Mouse (Mus musculus): ENCODE measurements at regions not wholly inside any gene's neighbourhood (a gene's known extent, or its start where the extent isn't known, plus 50 kb on each side); places are given as distances from the start of the nearest gene placed in this dataset.
A peak's percentile ranks its signal among the peaks of the same experiment; 100 is the strongest.

DNA sequence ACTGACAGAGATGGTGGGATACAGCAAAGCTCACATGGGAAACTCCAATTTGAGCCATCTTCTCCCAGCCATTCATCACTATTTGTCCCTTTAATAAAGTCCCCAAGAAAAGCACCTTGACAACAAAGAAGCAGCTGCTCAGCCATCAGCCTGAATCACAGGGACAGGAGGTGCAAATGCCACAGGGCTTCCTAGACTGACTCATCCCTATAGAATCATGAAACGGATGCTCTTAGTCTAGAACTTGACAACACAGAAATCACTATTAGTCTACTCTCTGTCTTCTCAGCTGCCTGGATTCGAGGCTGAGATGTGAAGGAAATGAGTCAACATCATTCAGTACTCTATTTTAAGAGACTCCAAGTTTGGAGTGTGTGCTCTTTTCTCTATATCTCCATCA lies 365.4 kb upstream of the Gm10306 start:
- ATAC-seq, result no peak
- no peak overlapping the region for H3K4me2 ChIP-seq (replicated peaks)
- no peaks in the 10 kb centered on the region for H3K4me1 ChIP-seq (replicated peaks)
- WGBS, result 79% methylated on average over 2 of the region's 2 CpGs
- H3K27ac ChIP-seq, result no peak overlapping the region
- H3K9ac ChIP-seq (replicated peaks), result no peak overlapping the region
- H3K9me3 ChIP-seq, result no peaks in the 10 kb centered on the region
- no peaks in the 10 kb centered on the region for H3K27me3 ChIP-seq
- H3K4me3 ChIP-seq (replicated peaks), result no peak overlapping the region
- H3K36me3 ChIP-seq, result no peaks in the 10 kb centered on the region

- no peak overlapping the region for H3K4me3 ChIP-seq (replicated peaks)
- 95% methylated on average over 1 of the region's 1 CpGs for WGBS
- no peak overlapping the region for H3K27ac ChIP-seq
- H3K4me1 ChIP-seq (replicated peaks), result no peaks in the 10 kb centered on the region
- H3K9me3 ChIP-seq, result no peaks in the 10 kb centered on the region
- H3K9ac ChIP-seq (replicated peaks), result no peak overlapping the region
- ATAC-seq, result no peak
- no peaks in the 10 kb centered on the region for H3K36me3 ChIP-seq
- H3K27me3 ChIP-seq, result no peaks in the 10 kb centered on the region
- H3K4me2 ChIP-seq (replicated peaks), result no peak overlapping the region
Measured at GRCm38 (mm10) chr4:94216265-94216664, 340.1 kb upstream of the Gm10306 start.

DNA sequence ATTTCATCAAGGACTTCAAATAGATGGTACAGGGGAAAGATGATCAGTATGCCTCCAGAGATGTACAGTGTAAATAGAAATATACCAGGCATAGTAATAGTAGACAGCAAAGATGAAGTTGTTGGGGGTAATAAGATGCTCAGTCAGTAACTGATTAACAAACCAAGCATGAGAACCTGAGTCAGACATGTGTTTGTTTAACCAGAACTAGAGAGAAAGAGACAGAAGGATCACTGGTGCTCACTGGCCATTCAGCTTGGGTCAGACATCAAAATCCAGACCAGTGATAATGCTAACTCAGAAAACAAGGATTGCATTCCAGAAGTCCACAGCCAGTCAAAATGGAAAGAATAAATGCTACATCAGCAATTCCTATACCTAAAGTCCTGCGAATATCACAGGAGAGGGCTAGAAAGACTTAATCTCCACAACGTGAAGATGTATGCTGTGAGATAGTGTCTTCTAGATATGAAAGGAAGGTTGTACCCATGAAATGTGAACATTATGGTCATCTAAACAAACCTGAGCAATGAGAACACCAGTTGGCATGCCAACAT lies 320.6 kb upstream of the Gm10306 start:
- H3K27me3 ChIP-seq, result no peaks in the 10 kb centered on the region
- H3K27ac ChIP-seq, result no peak overlapping the region
- no peak overlapping the region for H3K4me3 ChIP-seq (replicated peaks)
- H3K4me2 ChIP-seq (replicated peaks), result no peak overlapping the region
- 93% methylated on average over 2 of the region's 2 CpGs for WGBS
- no peak for ATAC-seq
- no peaks in the 10 kb centered on the region for H3K36me3 ChIP-seq
- no peak overlapping the region for H3K9ac ChIP-seq (replicated peaks)
- H3K9me3 ChIP-seq, result no peaks in the 10 kb centered on the region
- no peaks in the 10 kb centered on the region for H3K4me1 ChIP-seq (replicated peaks)

GRCm38 (mm10) chr4:94256026-94256425 lies 300.3 kb upstream of the Gm10306 start:
- 92% methylated on average over 1 of the region's 1 CpGs for WGBS
- no peaks in the 10 kb centered on the region for H3K27me3 ChIP-seq
- H3K4me3 ChIP-seq (replicated peaks), result no peak overlapping the region
- ATAC-seq, result no peak
- no peaks in the 10 kb centered on the region for H3K9me3 ChIP-seq
- H3K36me3 ChIP-seq, result no peaks in the 10 kb centered on the region
- H3K4me2 ChIP-seq (replicated peaks), result no peak overlapping the region
- H3K9ac ChIP-seq (replicated peaks), result no peak overlapping the region
- H3K27ac ChIP-seq, result no peak overlapping the region
- no peaks in the 10 kb centered on the region for H3K4me1 ChIP-seq (replicated peaks)

DNA sequence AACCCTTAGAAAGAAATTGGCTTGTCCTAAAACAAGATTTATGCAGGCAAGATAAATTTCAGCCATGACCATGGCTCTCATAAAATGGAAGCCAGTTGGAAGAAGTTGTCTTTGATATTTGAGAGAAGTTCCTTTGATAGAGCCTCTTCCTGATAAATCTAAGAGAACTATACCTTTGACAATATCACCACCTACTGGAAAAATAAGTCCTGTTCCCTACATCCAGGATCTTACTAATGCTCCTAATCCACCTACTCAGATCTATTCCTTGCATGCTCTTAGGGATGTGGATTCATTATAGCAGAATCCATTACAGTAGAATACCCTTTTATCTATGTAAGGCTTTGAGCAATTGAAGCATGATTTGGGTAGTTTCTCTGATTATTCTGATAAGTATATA lies 295.2 kb upstream of the Gm10306 start:
- H3K9me3 ChIP-seq, result no peaks in the 10 kb centered on the region
- H3K4me2 ChIP-seq (replicated peaks), result no peak overlapping the region
- ATAC-seq, result no peak
- no peak overlapping the region for H3K9ac ChIP-seq (replicated peaks)
- H3K27me3 ChIP-seq, result no peaks in the 10 kb centered on the region
- H3K27ac ChIP-seq, result no peak overlapping the region
- no peaks in the 10 kb centered on the region for H3K36me3 ChIP-seq
- H3K4me1 ChIP-seq (replicated peaks), result no peaks in the 10 kb centered on the region
- H3K4me3 ChIP-seq (replicated peaks), result no peak overlapping the region

DNA sequence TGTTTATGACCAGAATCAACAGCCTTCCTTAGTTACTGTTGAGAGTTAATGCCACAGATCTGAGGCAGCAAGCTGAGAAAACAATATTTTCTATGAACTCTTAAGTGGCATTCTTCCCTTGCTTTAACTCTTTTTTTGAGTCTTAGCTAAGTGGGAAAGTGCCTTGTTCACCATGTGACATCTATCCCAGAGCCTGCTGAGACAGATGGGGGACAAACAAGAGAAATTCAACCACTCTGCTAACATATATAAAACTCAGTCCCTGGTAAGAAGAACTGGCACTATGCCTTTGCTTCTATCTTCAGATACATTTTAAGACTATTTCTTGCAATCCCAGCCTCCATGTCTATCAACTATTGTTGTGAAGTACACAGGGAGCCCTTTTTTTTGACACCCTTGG lies 274.6 kb upstream of the Gm10306 start:
- Histone ChIP-seq H3K27ac (no peak overlapping the region), H3K4me2 (replicated peaks) (no peak overlapping the region), H3K4me3 (replicated peaks) (no peak overlapping the region), H3K27me3 (no peaks in the 10 kb centered on the region), H3K36me3 (no peaks in the 10 kb centered on the region), H3K9me3 (no peaks in the 10 kb centered on the region), H3K4me1 (replicated peaks) (no peaks in the 10 kb centered on the region), H3K9ac (replicated peaks) (no peak overlapping the region)
- no peak for ATAC-seq

DNA sequence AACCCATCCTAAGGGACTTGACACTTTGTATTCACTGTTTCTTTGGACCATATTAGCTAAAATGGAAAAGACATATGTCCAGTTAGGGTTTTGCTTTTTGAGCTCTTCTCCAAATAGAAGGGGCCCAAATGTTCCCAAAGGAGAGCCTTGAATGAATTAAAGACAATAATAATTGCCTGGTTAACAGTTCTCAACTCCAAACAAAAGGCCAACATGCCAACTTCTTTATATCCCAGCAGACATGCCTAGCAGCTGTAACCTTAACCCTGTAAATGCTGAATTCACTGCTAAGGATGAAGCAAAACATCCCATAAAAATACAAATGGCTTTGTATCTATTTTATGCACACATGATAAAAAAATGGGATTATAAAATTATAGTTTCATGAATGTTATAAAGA lies 264.2 kb upstream of the Gm10306 start:
- ATAC-seq, result no peak
- Histone ChIP-seq H3K36me3 (no peaks in the 10 kb centered on the region), H3K4me2 (replicated peaks) (no peak overlapping the region), H3K4me1 (replicated peaks) (peaks cover 7% of the 10 kb centered on the region; the same call in 1 of the 2 replicates), H3K4me3 (replicated peaks) (no peak overlapping the region), H3K9me3 (0 out of 2 replicates have a peak, but pooled peaks cover 6% of the 10 kb centered on the region), H3K9ac (replicated peaks) (no peak overlapping the region), H3K27me3 (no peaks in the 10 kb centered on the region), H3K27ac (no peak overlapping the region)

DNA sequence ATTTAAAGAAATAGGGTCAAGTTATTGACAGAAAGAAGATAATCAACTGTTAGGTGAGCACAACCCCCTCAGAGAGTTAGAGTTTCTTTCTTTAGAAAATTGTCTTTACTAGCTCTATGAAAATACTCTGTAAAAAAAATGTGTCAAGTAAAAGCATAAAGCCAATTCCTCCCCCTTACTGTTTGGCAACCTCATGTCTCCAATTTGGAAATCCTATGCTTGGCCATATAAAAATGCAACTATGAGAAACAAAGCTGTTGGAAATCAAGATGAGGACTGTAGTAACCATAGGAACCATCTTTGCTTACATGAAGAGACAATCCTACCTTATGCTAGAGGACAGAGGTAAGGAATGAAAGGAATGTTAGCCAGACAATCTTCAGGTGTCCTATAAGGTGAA lies 239.0 kb upstream of the Gm10306 start:
- Histone ChIP-seq H3K9me3 (0 out of 2 replicates have a peak, but pooled peaks cover 2% of the 10 kb centered on the region), H3K9ac (replicated peaks) (no peak overlapping the region), H3K36me3 (no peaks in the 10 kb centered on the region), H3K4me2 (replicated peaks) (no peak overlapping the region), H3K27ac (no peak overlapping the region), H3K27me3 (no peaks in the 10 kb centered on the region), H3K4me1 (replicated peaks) (no peaks in the 10 kb centered on the region), H3K4me3 (replicated peaks) (no peak overlapping the region)
- ATAC-seq, result no peak

DNA sequence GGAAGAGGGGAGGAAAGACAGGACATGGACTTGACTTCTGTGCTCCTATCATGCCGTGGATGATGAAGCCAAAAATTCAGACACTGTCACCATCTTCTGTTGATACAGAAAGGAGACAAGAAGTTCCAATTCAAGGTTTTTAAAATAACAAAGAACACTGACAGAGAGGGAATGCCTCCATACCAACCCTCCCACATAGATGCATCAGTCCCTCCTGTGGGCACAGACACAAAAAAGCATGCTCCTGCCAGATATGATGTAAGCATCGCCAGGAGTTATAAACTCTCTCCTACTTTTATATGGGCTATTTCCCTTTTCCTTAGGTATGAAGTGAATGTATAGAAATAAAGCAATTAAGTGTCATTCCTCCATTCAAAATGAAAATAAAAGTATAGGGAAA lies 229.6 kb upstream of the Gm10306 start:
- no peaks in the 10 kb centered on the region for H3K36me3 ChIP-seq
- no peak overlapping the region for H3K4me2 ChIP-seq (replicated peaks)
- no peak overlapping the region for H3K9ac ChIP-seq (replicated peaks)
- no peaks in the 10 kb centered on the region for H3K27me3 ChIP-seq
- no peak overlapping the region for H3K4me3 ChIP-seq (replicated peaks)
- no peaks in the 10 kb centered on the region for H3K9me3 ChIP-seq
- no peaks in the 10 kb centered on the region for H3K4me1 ChIP-seq (replicated peaks)
- WGBS, result 82% methylated on average over 2 of the region's 2 CpGs
- no peak overlapping the region for H3K27ac ChIP-seq
- ATAC-seq, result no peak

DNA sequence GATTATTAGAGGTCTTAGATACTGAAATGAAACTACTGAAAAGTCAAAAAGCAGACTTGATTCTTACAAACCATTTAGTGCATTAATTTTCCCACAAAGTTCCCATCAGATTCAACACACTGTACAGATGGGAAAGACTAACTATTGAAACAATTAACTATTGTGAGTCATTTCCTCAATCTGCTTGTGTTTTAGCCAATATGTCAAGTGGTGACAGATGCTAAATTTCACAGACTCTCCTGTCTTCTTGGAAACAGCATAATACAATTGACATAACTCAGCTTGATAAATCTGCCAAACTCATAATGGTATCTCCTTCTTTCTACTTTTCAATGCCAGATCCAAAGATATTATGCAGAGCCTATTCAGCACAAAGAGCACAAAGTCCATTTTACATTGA lies 213.0 kb upstream of the Gm10306 start:
- no peaks in the 10 kb centered on the region for H3K27me3 ChIP-seq
- H3K4me3 ChIP-seq (replicated peaks), result no peak overlapping the region
- no peaks in the 10 kb centered on the region for H3K9me3 ChIP-seq
- no peaks in the 10 kb centered on the region for H3K4me1 ChIP-seq (replicated peaks)
- H3K36me3 ChIP-seq, result no peaks in the 10 kb centered on the region
- no peak overlapping the region for H3K27ac ChIP-seq
- H3K9ac ChIP-seq (replicated peaks), result no peak overlapping the region
- no peak overlapping the region for H3K4me2 ChIP-seq (replicated peaks)
- ATAC-seq, result no peak

- 54% methylated on average over 1 of the region's 1 CpGs for WGBS
- Histone ChIP-seq H3K9ac (replicated peaks) (no peak overlapping the region), H3K9me3 (no peaks in the 10 kb centered on the region), H3K27ac (no peak overlapping the region), H3K4me1 (replicated peaks) (no peaks in the 10 kb centered on the region), H3K36me3 (no peaks in the 10 kb centered on the region), H3K4me2 (replicated peaks) (no peak overlapping the region), H3K27me3 (no peaks in the 10 kb centered on the region), H3K4me3 (replicated peaks) (no peak overlapping the region)
- no peak for ATAC-seq
Measured at GRCm38 (mm10) chr4:94349273-94349672, 207.1 kb upstream of the Gm10306 start.

DNA sequence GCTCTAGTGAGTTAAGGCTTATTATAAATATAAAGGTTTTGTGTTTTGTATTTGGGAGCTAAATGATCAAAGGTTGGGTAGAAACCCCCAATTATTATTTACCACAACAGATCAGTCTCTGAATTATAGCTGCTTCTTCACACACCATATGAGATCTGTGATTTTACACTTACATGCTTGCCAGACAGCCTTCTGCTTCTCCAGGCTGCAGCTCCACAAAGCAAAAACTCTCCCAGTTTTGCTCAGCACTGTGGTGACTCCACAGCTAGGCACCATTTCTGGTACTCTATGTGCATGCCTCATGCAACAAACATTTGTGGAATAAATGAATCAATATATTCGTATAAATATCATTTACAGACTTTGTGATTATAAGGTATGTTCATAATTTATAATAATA lies 199.4 kb upstream of the Gm10306 start:
- no peak overlapping the region for H3K9ac ChIP-seq (replicated peaks)
- H3K4me3 ChIP-seq (replicated peaks), result no peak overlapping the region
- H3K9me3 ChIP-seq, result no peaks in the 10 kb centered on the region
- 72% methylated on average over 1 of the region's 1 CpGs for WGBS
- peaks cover 11% of the 10 kb centered on the region for H3K4me1 ChIP-seq (replicated peaks)
- no peaks in the 10 kb centered on the region for H3K27me3 ChIP-seq
- no peak for ATAC-seq
- H3K4me2 ChIP-seq (replicated peaks), result no peak overlapping the region
- H3K36me3 ChIP-seq, result no peaks in the 10 kb centered on the region
- H3K27ac ChIP-seq, result no peak overlapping the region

DNA sequence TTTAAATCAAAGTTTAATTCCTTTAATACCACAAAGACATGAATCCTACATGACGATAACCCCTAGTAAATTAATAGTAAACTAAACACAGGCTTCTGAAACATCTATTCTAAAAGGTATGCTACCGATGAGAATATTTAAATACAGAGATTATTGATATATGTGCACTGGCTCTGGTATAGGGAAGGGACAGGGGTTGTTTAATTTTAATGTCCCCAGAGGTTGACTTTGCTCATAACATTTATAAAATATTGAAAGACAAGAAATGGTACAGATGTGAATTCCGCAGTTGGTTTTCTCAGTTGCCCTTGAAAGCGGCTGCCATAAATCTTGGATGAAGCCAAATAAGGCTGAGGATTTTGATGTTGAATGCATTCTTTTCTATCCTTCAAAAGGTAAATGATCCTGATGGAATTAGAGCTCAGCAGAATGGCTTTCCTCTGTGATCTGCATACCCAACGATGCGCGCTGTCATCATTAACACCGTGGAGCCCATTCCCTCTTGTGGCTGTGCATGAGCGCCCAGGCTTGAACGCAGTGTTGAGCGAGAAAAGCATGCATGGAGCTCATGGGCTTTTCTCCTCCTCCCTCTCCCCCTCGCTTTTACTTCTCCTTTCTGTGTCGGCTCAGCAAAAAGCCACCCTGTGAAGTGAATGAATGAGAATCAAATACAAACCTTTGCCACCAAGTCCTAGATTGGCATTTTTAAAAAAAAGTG lies 195.4 kb upstream of the Gm10306 start:
- H3K9ac ChIP-seq (replicated peaks), result 0 out of 2 replicates have a peak overlapping the region, but pooled peaks have one; percentile 16
- H3K4me3 ChIP-seq (replicated peaks), result no peak overlapping the region
- H3K4me2 ChIP-seq (replicated peaks), result peak overlapping the region; percentile 30
- H3K36me3 ChIP-seq, result no peaks in the 10 kb centered on the region
- peak overlapping the region; percentile 8; the same call in 1 of the 2 replicates for H3K27ac ChIP-seq
- 31% methylated on average over 13 of the region's 13 CpGs for WGBS
- peak; percentile 91 for ATAC-seq
- no peaks in the 10 kb centered on the region for H3K27me3 ChIP-seq
- H3K4me1 ChIP-seq (replicated peaks), result peaks cover 12% of the 10 kb centered on the region
- H3K9me3 ChIP-seq, result no peaks in the 10 kb centered on the region
